Mouse (Mus musculus): ENCODE data around the gene Il17rb. TPM values are rescaled to one million over a fixed set of nuclear protein-coding genes. Genes with fewer than 3 reads are reported as not detected.
A peak's percentile ranks its signal among the peaks of the same experiment; 100 is the strongest.

Il17rb gene
- polyA plus RNA-seq, 1 experiment from 2014 or later = 0.17 TPM

- in situ Hi-C loops (cut with MboI; ENCODE audit: low pct_unique_long_range_greater_than_20kb) = no loop called here
- peak; percentile 47 for DNase-seq (ENCODE audit: low read depth, low spot score)
- TF ChIP-seq CTCF (IDR thresholded peaks at IDR 0.05) = no peak
- ATAC-seq = peak; percentile 5
- H3K27me3 ChIP-seq = no peaks in the 10 kb centered on the region
- ChIA-PET CTCF (no interaction called here), POLR2A (no interaction called here)
Measured at GRCm38 (mm10) chr14:30016666-30017065, 8.0 kb upstream of the Il17rb start.

GRCm38 (mm10) chr14:30015008-30015407 is 6.3 kb upstream of the Il17rb start:
- in situ Hi-C loops (cut with MboI; ENCODE audit: low pct_unique_long_range_greater_than_20kb) = no loop called here
- DNase-seq (ENCODE audit: low read depth, low spot score) (no peak), ATAC-seq (no peak)
- CTCF ChIA-PET = no interaction called here
- TF ChIP-seq CTCF (IDR thresholded peaks at IDR 0.05) = no peak
- POLR2A ChIA-PET = no interaction called here
- H3K27me3 ChIP-seq = no peaks in the 10 kb centered on the region

- in situ Hi-C loops (cut with MboI; ENCODE audit: low pct_unique_long_range_greater_than_20kb) = no loop called here
- DNase-seq (ENCODE audit: low read depth, low spot score) (no peak), ATAC-seq (no peak)
- ChIA-PET CTCF (no interaction called here), POLR2A (no interaction called here)
- no peak for TF ChIP-seq CTCF (IDR thresholded peaks at IDR 0.05)
- H3K27me3 ChIP-seq = no peaks in the 10 kb centered on the region
Measured at GRCm38 (mm10) chr14:30014487-30014886, 5.8 kb upstream of the Il17rb start.

- peak; percentile 65 for ATAC-seq
- CTCF ChIA-PET = interaction anchor here (1.1 kb wide), 1 partner anchor 9 kb away, joined by 4 read pairs; no protein-coding TSS in a partner anchor
- no peaks in the 10 kb centered on the region for H3K27me3 ChIP-seq
- POLR2A ChIA-PET = interaction anchor here (1.0 kb wide), 1 partner anchor 8 kb away, joined by 3 read pairs; no protein-coding TSS in a partner anchor
- peak; percentile 79 for DNase-seq (ENCODE audit: low read depth, low spot score)
- in situ Hi-C loops (cut with MboI; ENCODE audit: low pct_unique_long_range_greater_than_20kb) = no loop called here
- no peak for TF ChIP-seq CTCF (IDR thresholded peaks at IDR 0.05)
Measured at GRCm38 (mm10) chr14:30011886-30012560, 3.3 kb upstream of the Il17rb start.

GRCm38 (mm10) chr14:30009864-30010560 is 1.3 kb upstream of the Il17rb start:
- CTCF ChIA-PET = interaction anchor here (0.7 to 1.5 kb wide), 4 partner anchors 10 to 127 kb away, joined by 3 read pairs; no protein-coding TSS in a partner anchor
- in situ Hi-C loops (cut with MboI; ENCODE audit: low pct_unique_long_range_greater_than_20kb) = no loop called here
- DNase-seq (ENCODE audit: low read depth, low spot score) (peak; percentile 54), ATAC-seq (peak; percentile 49)
- no peaks in the 10 kb centered on the region for H3K27me3 ChIP-seq
- POLR2A ChIA-PET = interaction anchor here (1.0 to 2.2 kb wide), 3 partner anchors 10 to 12 kb away, joined by 3 to 7 read pairs (median 4); no protein-coding TSS in a partner anchor
- no peak for TF ChIP-seq CTCF (IDR thresholded peaks at IDR 0.05)

- no peak for ATAC-seq
- H3K27me3 ChIP-seq = no peaks in the 10 kb centered on the region
- no peak for DNase-seq (ENCODE audit: low read depth, low spot score)
- TF ChIP-seq CTCF (IDR thresholded peaks at IDR 0.05) = no peak
- POLR2A ChIA-PET = interaction anchor here (1.0 kb wide), 1 partner anchor 10 kb away, joined by 4 read pairs; no protein-coding TSS in a partner anchor
- CTCF ChIA-PET = interaction anchor here (0.8 to 1.1 kb wide), 2 partner anchors 10 to 11 kb away, joined by 3 read pairs; no protein-coding TSS in a partner anchor
- in situ Hi-C loops (cut with MboI; ENCODE audit: low pct_unique_long_range_greater_than_20kb) = loop anchor here (25.0 kb wide), 1 partner anchor 663 kb away; the partner anchor contains the start of gene Rft1
Measured at GRCm38 (mm10) chr14:29999475-29999811, 9.3 kb downstream of the Il17rb start.

- no peak for DNase-seq (ENCODE audit: low read depth, low spot score)
- POLR2A ChIA-PET = no interaction called here
- CTCF ChIA-PET = interaction anchor here (1.1 kb wide), 1 partner anchor 9 kb away, joined by 3 read pairs; no protein-coding TSS in a partner anchor
- no peak for TF ChIP-seq CTCF (IDR thresholded peaks at IDR 0.05)
- no peak for ATAC-seq
- in situ Hi-C loops (cut with MboI; ENCODE audit: low pct_unique_long_range_greater_than_20kb) = loop anchor here (25.0 kb wide), 1 partner anchor 663 kb away; the partner anchor contains the start of gene Rft1
- no peaks in the 10 kb centered on the region for H3K27me3 ChIP-seq
Measured at GRCm38 (mm10) chr14:29998747-29999474, 9.8 kb downstream of the Il17rb start.

GRCm38 (mm10) chr14:29997345-29997744 is 11.4 kb downstream of the Il17rb start:
- in situ Hi-C loops (cut with MboI; ENCODE audit: low pct_unique_long_range_greater_than_20kb) = loop anchor here (25.0 kb wide), 1 partner anchor 665 kb away; the partner anchor contains the start of gene Rft1
- POLR2A ChIA-PET = interaction anchor here (0.7 to 1.3 kb wide), 3 partner anchors 8 to 25 kb away, joined by 3 to 7 read pairs (median 3); partner anchors contain the start of genes Chdh and Il17rb
- CTCF ChIA-PET = no interaction called here
- no peaks in the 10 kb centered on the region for H3K27me3 ChIP-seq
- DNase-seq (ENCODE audit: low read depth, low spot score) (no peak), ATAC-seq (no peak)
- no peak for TF ChIP-seq CTCF (IDR thresholded peaks at IDR 0.05)

GRCm38 (mm10) chr14:29996000-29996751 is 12.5 kb downstream of the Il17rb start:
- POLR2A ChIA-PET = interaction anchor here (1.8 kb wide), 1 partner anchor 10 kb away, joined by 5 read pairs; no protein-coding TSS in a partner anchor
- DNase-seq (ENCODE audit: low read depth, low spot score) = peak; percentile 49
- CTCF ChIA-PET = interaction anchor here (1.3 kb wide), 1 partner anchor 8 kb away, joined by 3 read pairs; no protein-coding TSS in a partner anchor
- peak; percentile 84 for ATAC-seq
- H3K27me3 ChIP-seq = no peaks in the 10 kb centered on the region
- in situ Hi-C loops (cut with MboI; ENCODE audit: low pct_unique_long_range_greater_than_20kb) = loop anchor here (25.0 kb wide), 1 partner anchor 666 kb away; the partner anchor contains the start of gene Rft1
- no peak for TF ChIP-seq CTCF (IDR thresholded peaks at IDR 0.05)

All from Patski (cell line).